Mouse (Mus musculus) embryonic fibroblast, embryonic 13.5 days (primary cell): ENCODE results near the gene Mad2l2.

Experiments used
- CTCF ChIP-seq: IDR thresholded peaks from 2 replicates; pipeline ENCODE4 v1.5.1; 2011; ENCODE audit warnings: mild to moderate bottlenecking, control low read depth, low read length, moderate library complexity, borderline replicate concordance; ENCODE audit not compliant: insufficient read depth
- POLR2A ChIP-seq: IDR thresholded peaks from 2 replicates; pipeline ENCODE4 v1.6.1; 2011; ENCODE audit warnings: low read depth, mild to moderate bottlenecking, control low read depth, low read length, moderate library complexity

GRCm38 (mm10) chr4:148150242-148150641, 20.1 kb downstream of the Mad2l2 start:
- TF ChIP-seq CTCF (no peak), POLR2A (no peak)
